Mouse (Mus musculus) cortical plate, adult 2 months (tissue): ENCODE measurements around the gene Scd3.

Experiments
- CTCF ChIP-seq: fragments of 200-500 bp; IDR thresholded peaks from 2 replicates; pipeline ENCODE4 v1.5.1; 2011; ENCODE audit warnings: mild to moderate bottlenecking, control low read depth, low read length; ENCODE audit not compliant: insufficient read depth; ENCODE audit errors: extremely low read depth
- POLR2A ChIP-seq: fragments of 200-500 bp; IDR thresholded peaks from 2 replicates; pipeline ENCODE4 v1.6.1; 2011; ENCODE audit warnings: mild to moderate bottlenecking, low read length, control low read depth; ENCODE audit not compliant: insufficient read depth; ENCODE audit errors: extremely low read depth

GRCm38 (mm10) chr19:44284025-44284695, 81.1 kb downstream of the Scd3 start:
- no peak for TF ChIP-seq CTCF
- peak; percentile 24; the same call in 1 of the 2 replicates for TF ChIP-seq POLR2A
